39 mouse cellular contexts compared by ENCODE assay signal in genomic region chr1:179845832-179846499, GRCm38 (mm10). TPM values are rescaled to one million over a fixed set of nuclear protein-coding genes. Genes with fewer than 3 reads are reported as not detected.
"Had no signal": no experiment of that assay in that cellular context is flagged by ENCODE, and none has a peak within 500 bp of the region (broad histone marks: within the 10 kb centered on the region; RNA-seq: fewer than 3 reads in every experiment).

No protein-coding gene starts in this region.

- H3K4me2 ChIP-seq: heart, embryonic 12.5 days; hindbrain, embryonic 12.5 days; hindbrain, embryonic 14.5 days; intestine, embryonic 15.5 days; limb, embryonic 12.5 days; liver, embryonic 11.5 days; liver, embryonic 13.5 days had no signal

- H3K4me1 ChIP-seq: heart, embryonic 10.5 days; hindbrain, embryonic 12.5 days had no signal

- DNase-seq: gastrocnemius, adult 2 months; gastrocnemius, postnatal 10 days; gastrocnemius, postnatal 25 days; heart, adult 18-20 months; heart, postnatal 10 days; heart, postnatal 4 days; kidney, adult 18-20 months; kidney, adult 8-10 months; kidney, postnatal 10 days; kidney, postnatal 25 days; kidney, postnatal 4 days; layer of hippocampus, adult 9-11 months; layer of hippocampus, postnatal 36 days; liver; liver, embryonic 13.5 days had no signal

- ATAC-seq: hindbrain, embryonic 16.5 days had no signal

- H3K27me3 ChIP-seq: hindbrain, embryonic 12.5 days; intestine, embryonic 15.5 days; limb, embryonic 12.5 days; liver, embryonic 13.5 days had no signal

- H3K36me3 ChIP-seq: heart, embryonic 10.5 days; heart, embryonic 12.5 days; hindbrain, embryonic 10.5 days; hindbrain, embryonic 12.5 days; intestine, embryonic 15.5 days; limb, embryonic 10.5 days; limb, embryonic 12.5 days; liver, embryonic 13.5 days had no signal

- H3K9ac ChIP-seq: heart, embryonic 12.5 days; hindbrain, embryonic 12.5 days; hindbrain, embryonic 14.5 days; intestine, embryonic 15.5 days; limb, embryonic 12.5 days; liver, embryonic 13.5 days had no signal

- H3K9me3 ChIP-seq: heart, embryonic 10.5 days; hindbrain, embryonic 10.5 days; hindbrain, embryonic 12.5 days; intestine, embryonic 15.5 days; limb, embryonic 10.5 days; limb, embryonic 12.5 days; liver, embryonic 13.5 days had no signal

- H3K4me3 ChIP-seq: gastrocnemius, adult 2 months; heart, embryonic 10.5 days; heart, embryonic 12.5 days; hindbrain, embryonic 10.5 days; hindbrain, embryonic 12.5 days; intestine, embryonic 15.5 days; limb, embryonic 10.5 days; limb, embryonic 12.5 days; liver, embryonic 13.5 days had no signal

- H3K27ac ChIP-seq: gastrocnemius, adult 2 months; heart, embryonic 10.5 days; hindbrain, embryonic 10.5 days; hindbrain, embryonic 12.5 days; hindbrain, embryonic 14.5 days; intestine, embryonic 15.5 days; limb, embryonic 10.5 days; limb, embryonic 12.5 days; liver, embryonic 13.5 days had no signal

RNA-seq across cellular contexts. Expression of gene Gm10518, which starts 42.8 kb away (rescaled TPM):
- total RNA-seq: gastrocnemius, adult 2 months; gastrocnemius, postnatal 10 days; gastrocnemius, postnatal 25 days; gastrocnemius, postnatal 4 days; granulocyte monocyte progenitor cell, adult 5-6 weeks; heart, adult 18-20 months; heart, adult 8-10 months; heart, postnatal 10 days; heart, postnatal 25 days; heart, postnatal 4 days; layer of hippocampus, adult 18-20 months; layer of hippocampus, postnatal 14 days; layer of hippocampus, postnatal 36 days; left cerebral cortex, adult 8-10 months; left cerebral cortex, postnatal 10 days; left cerebral cortex, postnatal 25 days had no signal
- polyA plus RNA-seq: heart, embryonic 12.5 days; heart, embryonic 16.5 days; hindbrain, embryonic 14.5 days; inflammation-experienced regulatory T-cells, adult 6 months; intestine, embryonic 15.5 days; intestine, postnatal 0 days; kidney, embryonic 16.5 days; limb, embryonic 14.5 days had no signal
